Mouse (Mus musculus): ENCODE results near the gene Hacd4.

DNA sequence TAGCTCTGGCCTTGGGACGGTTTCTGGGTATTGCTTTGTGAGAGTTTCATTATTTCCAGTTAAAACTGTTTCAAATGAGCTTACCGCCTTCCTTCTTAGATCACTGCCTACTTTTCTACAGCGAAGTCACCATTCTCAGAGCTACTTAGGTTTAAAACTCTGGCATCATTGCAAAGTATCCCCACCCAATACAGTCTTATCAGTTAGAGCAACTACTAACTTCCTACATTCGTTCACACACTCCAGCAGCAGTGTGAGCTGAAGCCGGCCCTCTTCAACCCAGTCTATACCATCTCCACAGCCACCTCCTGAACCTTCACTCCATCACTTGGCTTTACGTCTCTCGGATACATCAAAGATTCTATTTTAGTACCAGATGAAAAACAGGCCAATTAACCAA lies 2.1 kb upstream of the Hacd4 start:
- no peak for TF ChIP-seq CTCF (IDR thresholded peaks at IDR 0.05; ENCODE audit: control insufficient read depth, insufficient read depth, insufficient read length)
- no peak for TF ChIP-seq MYOD1 (IDR thresholded peaks at IDR 0.05; ENCODE audit: control insufficient read depth, insufficient read length, low read depth)
- TF ChIP-seq CEBPB (IDR thresholded peaks at IDR 0.05; ENCODE audit: low read depth), result no peak

Data from C2C12 (cell line).